Mouse (Mus musculus) forebrain, embryonic 11.5 days (tissue): ENCODE results near the gene Slc15a1. TPM values are rescaled to one million over a fixed set of nuclear protein-coding genes. Genes with fewer than 3 reads are reported as not detected.

Experiments
- ATAC-seq: fragments of 200-750 bp; cut with Nextera tagmentation; replicated peaks from 2 replicates; pipeline ENCODE4 v1.8.0; 2017; ENCODE audit warnings: moderate TSS enrichment; ENCODE audit not compliant: low FRiP score
- DNase-seq: peaks from one replicate; pipeline ENCODE4 v3.0.0-alpha.2; 2017; ENCODE audit warnings: low spot score
- H3K27ac ChIP-seq: fragments of 300-500 bp; sonication (generic); 2 replicates; pipeline ENCODE4 v1.5.1; 2014; ENCODE audit warnings: low read depth, low read length
- H3K27me3 ChIP-seq: fragments of 300-500 bp; sonication (generic); 2 replicates; pipeline ENCODE4 v1.6.1; 2014; ENCODE audit warnings: mild to moderate bottlenecking, low read length, mixed read lengths; ENCODE audit not compliant: control insufficient read depth, insufficient read depth
- H3K36me3 ChIP-seq: fragments of 300-500 bp; sonication (generic); 2 replicates; pipeline ENCODE4 v1.6.1; 2014; ENCODE audit warnings: mild to moderate bottlenecking, low read length, moderate library complexity, mixed read lengths; ENCODE audit not compliant: control insufficient read depth, insufficient read depth
- H3K4me1 ChIP-seq: fragments of 300-500 bp; sonication (generic); replicated peaks from 2 replicates; pipeline ENCODE4 v1.6.1; 2014; ENCODE audit warnings: low read length, mixed read lengths; ENCODE audit not compliant: control insufficient read depth, insufficient read depth
- H3K4me2 ChIP-seq: fragments of 300-500 bp; sonication (generic); 2 replicates; pipeline ENCODE4 v1.6.1; 2014; ENCODE audit warnings: low read depth, mild to moderate bottlenecking, low read length, moderate library complexity, mixed read lengths; ENCODE audit not compliant: severe bottlenecking
- H3K4me3 ChIP-seq: fragments of 300-500 bp; sonication (generic); 2 replicates; pipeline ENCODE4 v1.5.1; 2014; ENCODE audit warnings: low read depth, low read length
- H3K9ac ChIP-seq: fragments of 300-500 bp; sonication (generic); 2 replicates; pipeline ENCODE4 v1.6.1; 2014; ENCODE audit warnings: low read length
- H3K9me3 ChIP-seq: fragments of 300-500 bp; sonication (generic); 2 replicates; pipeline ENCODE4 v1.6.1; 2016; ENCODE audit warnings: low read length, mixed read lengths; ENCODE audit not compliant: control insufficient read depth
- WGBS: fragments of 180-500 bp; shearing (Covaris S2); extraction: QIAGEN DNeasy Blood & Tissue Kit; methylation state at CpG from one replicate; pipeline ENCODE4 v1.1.7; 2014; 5-methylcytosine and 5-hydroxymethylcytosine counted together
- polyA plus RNA-seq: library from polyadenylated mRNA; unstranded; fragments of >200 nt; fragmentation: Nextera tagmentation; extraction: Ambion mirVana; gene quantifications from 2 replicates; pipeline ENCODE4 v1.2.1, GENCODE M21; 2014

The Slc15a1 gene
- polyA plus RNA-seq, 1 experiment from 2014 or later: not detected

DNA sequence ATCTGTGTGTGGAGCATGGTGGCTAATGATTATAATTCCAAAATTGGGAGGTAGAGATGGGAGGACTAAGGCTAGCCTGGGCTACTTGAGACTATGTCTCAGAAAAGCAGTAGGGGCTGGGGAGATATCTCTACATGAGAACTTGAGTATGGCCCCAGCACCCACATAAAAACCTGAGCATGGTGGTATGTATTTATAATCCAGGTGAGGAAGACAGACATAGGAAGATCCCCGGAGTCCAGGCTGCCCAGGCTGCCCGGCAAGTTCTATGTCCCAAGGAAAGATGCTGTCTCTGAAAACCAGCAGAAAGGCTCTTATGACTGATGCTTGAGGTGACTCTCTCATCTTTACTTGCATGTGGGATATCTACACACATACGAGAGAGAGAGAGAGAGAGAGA is 68.6 kb downstream of the Slc15a1 start:
- Histone ChIP-seq H3K9ac (no peak overlapping the region), H3K27me3 (no peaks in the 10 kb centered on the region), H3K4me1 (no peaks in the 10 kb centered on the region), H3K9me3 (no peaks in the 10 kb centered on the region), H3K4me2 (no peak overlapping the region), H3K4me3 (no peak overlapping the region), H3K27ac (no peak overlapping the region), H3K36me3 (no peaks in the 10 kb centered on the region)
- DNase-seq (no peak), ATAC-seq (no peak)
- 91% methylated on average over 3 of the region's 3 CpGs for WGBS

DNA sequence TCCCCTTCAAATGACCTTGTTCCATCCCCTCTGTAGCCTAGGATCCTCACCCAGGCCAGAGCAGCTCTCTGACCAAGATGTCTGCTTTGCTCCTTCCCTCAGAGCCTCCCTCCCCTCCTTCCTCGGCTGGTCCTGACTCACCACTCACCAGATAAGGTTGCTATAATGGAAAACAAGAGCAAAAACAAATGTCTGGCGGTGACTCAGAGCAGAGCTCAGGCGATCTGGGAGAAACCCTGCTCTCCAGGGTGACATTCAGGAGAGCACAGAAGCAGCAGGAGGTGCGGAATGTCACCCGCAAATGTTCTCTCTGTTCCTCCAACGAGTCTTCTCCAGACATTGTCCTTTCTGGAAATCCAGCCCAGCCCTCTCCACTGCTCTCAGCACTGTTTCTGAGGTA is 69.3 kb downstream of the Slc15a1 start:
- Histone ChIP-seq H3K4me2 (no peak overlapping the region), H3K9me3 (no peaks in the 10 kb centered on the region), H3K9ac (no peak overlapping the region), H3K27ac (no peak overlapping the region), H3K4me3 (no peak overlapping the region), H3K27me3 (no peaks in the 10 kb centered on the region), H3K4me1 (no peaks in the 10 kb centered on the region), H3K36me3 (no peaks in the 10 kb centered on the region)
- WGBS: 58% methylated on average over 6 of the region's 6 CpGs
- ATAC-seq: no peak
- no peak for DNase-seq

GRCm38 (mm10) chr14:121431261-121431660 is 73.8 kb downstream of the Slc15a1 start:
- no peaks in the 10 kb centered on the region; the same call in 1 of the 2 replicates for H3K9me3 ChIP-seq
- WGBS: 84% methylated on average over 7 of the region's 7 CpGs
- H3K36me3 ChIP-seq: no peaks in the 10 kb centered on the region
- H3K27me3 ChIP-seq: no peaks in the 10 kb centered on the region
- no peak overlapping the region for H3K4me2 ChIP-seq
- no peak for DNase-seq
- ATAC-seq: no peak
- H3K4me1 ChIP-seq: no peaks in the 10 kb centered on the region
- H3K27ac ChIP-seq: no peak overlapping the region
- H3K4me3 ChIP-seq: no peak overlapping the region
- no peak overlapping the region for H3K9ac ChIP-seq

DNA sequence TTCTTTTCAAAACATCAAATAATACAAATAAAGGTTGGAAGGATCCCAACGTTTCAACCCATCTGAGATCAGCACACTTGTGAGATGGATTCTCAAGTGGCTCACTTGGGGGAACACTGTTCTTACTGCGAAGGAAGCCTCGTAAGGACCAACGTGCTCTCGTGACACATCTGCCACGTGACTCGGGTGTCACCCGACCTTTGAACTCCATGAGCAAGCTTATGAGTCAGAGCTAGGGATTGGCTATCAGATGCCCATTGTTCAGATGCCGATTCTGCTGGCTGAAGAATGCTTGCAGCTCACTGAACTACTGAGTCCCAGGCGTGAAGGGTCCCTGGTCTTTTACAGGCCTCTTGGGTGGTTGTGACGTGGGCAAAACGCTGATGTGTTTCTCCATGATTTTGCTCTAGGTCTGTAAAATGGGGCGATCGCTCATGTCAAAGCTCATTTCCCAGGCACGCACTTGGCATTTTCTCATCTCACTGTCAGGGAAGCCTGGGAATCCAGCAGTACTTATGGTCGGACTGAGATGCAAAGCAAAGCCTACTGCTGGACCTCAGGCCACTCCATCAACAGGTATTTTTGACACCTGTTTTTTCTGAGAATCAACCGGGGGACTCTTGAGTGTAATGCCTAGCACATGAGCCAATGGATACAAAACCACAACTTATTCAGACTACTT is 75.1 kb downstream of the Slc15a1 start:
- H3K27ac ChIP-seq: no peak overlapping the region
- no peak for ATAC-seq
- no peak for DNase-seq
- H3K36me3 ChIP-seq: no peaks in the 10 kb centered on the region
- H3K9me3 ChIP-seq: no peaks in the 10 kb centered on the region; the same call in 1 of the 2 replicates
- no peak overlapping the region for H3K4me3 ChIP-seq
- no peak overlapping the region for H3K9ac ChIP-seq
- 85% methylated on average over 17 of the region's 17 CpGs for WGBS
- no peaks in the 10 kb centered on the region for H3K4me1 ChIP-seq
- no peak overlapping the region for H3K4me2 ChIP-seq
- no peaks in the 10 kb centered on the region for H3K27me3 ChIP-seq

DNA sequence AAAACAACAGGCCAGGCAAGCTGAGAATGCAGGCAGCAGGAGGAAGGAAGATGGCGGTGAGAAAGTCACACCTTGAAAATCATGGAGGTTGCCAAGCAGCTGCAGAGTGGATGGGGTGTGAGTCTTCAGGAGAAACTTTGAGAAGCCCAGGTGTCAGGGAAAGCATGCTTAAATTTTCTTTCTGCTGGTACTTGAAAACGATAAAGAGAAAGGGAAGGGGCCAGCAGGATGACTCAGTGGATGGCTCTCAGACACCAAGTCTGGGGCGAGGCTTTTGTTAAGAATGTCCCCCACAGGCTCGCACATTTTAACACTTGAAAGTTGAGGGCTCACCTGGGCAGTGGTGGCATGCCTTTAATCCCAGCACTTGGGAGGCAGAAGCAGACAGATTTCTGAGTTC is 76.9 kb downstream of the Slc15a1 start:
- H3K4me2 ChIP-seq: no peak overlapping the region
- no peak overlapping the region for H3K27ac ChIP-seq
- 93% methylated on average over 4 of the region's 4 CpGs for WGBS
- H3K4me1 ChIP-seq: no peaks in the 10 kb centered on the region
- no peak overlapping the region for H3K9ac ChIP-seq
- DNase-seq (no peak), ATAC-seq (no peak)
- no peaks in the 10 kb centered on the region; the same call in 1 of the 2 replicates for H3K9me3 ChIP-seq
- H3K4me3 ChIP-seq: no peak overlapping the region
- no peaks in the 10 kb centered on the region for H3K27me3 ChIP-seq
- no peaks in the 10 kb centered on the region for H3K36me3 ChIP-seq

GRCm38 (mm10) chr14:121426743-121427142 is 78.3 kb downstream of the Slc15a1 start:
- Histone ChIP-seq H3K9ac (no peak overlapping the region), H3K27ac (no peak overlapping the region), H3K4me1 (no peaks in the 10 kb centered on the region), H3K27me3 (no peaks in the 10 kb centered on the region), H3K4me3 (no peak overlapping the region), H3K36me3 (no peaks in the 10 kb centered on the region), H3K4me2 (no peak overlapping the region), H3K9me3 (no peaks in the 10 kb centered on the region; the same call in 1 of the 2 replicates)
- ATAC-seq (no peak), DNase-seq (no peak)

GRCm38 (mm10) chr14:121425004-121425793 is 79.9 kb downstream of the Slc15a1 start:
- no peak overlapping the region for H3K4me2 ChIP-seq
- H3K9ac ChIP-seq: no peak overlapping the region
- ATAC-seq: no peak
- no peaks in the 10 kb centered on the region for H3K36me3 ChIP-seq
- WGBS: 89% methylated on average over 7 of the region's 7 CpGs
- H3K27me3 ChIP-seq: no peaks in the 10 kb centered on the region
- H3K4me3 ChIP-seq: no peak overlapping the region
- no peak overlapping the region for H3K27ac ChIP-seq
- no peaks in the 10 kb centered on the region; the same call in 1 of the 2 replicates for H3K9me3 ChIP-seq
- DNase-seq: no peak
- H3K4me1 ChIP-seq: no peaks in the 10 kb centered on the region

GRCm38 (mm10) chr14:121423341-121423751 is 81.7 kb downstream of the Slc15a1 start:
- H3K9ac ChIP-seq: no peak overlapping the region
- no peaks in the 10 kb centered on the region for H3K4me1 ChIP-seq
- no peak overlapping the region for H3K4me2 ChIP-seq
- ATAC-seq (no peak), DNase-seq (no peak)
- H3K4me3 ChIP-seq: no peak overlapping the region
- no peaks in the 10 kb centered on the region; the same call in 1 of the 2 replicates for H3K9me3 ChIP-seq
- H3K36me3 ChIP-seq: no peaks in the 10 kb centered on the region
- H3K27ac ChIP-seq: no peak overlapping the region
- H3K27me3 ChIP-seq: no peaks in the 10 kb centered on the region
- WGBS: 76% methylated on average over 7 of the region's 7 CpGs
